15 mouse cellular contexts compared by ENCODE assay signal in the genomic region with DNA sequence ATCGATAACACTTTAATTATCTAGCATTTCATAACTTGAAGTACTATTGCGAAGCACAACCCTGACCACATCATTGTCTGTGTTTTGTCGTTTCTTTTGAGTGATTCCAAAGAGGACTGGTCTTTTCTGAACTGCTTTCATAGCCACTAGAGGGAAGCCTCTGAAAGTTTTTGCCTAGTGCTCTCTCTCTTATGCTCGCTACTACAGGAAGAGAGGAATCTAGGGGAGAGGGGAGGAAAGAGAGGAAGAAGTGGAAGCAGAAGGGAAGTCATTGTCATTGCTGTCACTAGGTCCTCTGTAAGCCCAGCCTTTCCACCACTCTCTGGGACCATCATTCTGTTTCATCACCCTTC.
A peak's percentile ranks its signal among the peaks of the same experiment; 100 is the strongest.
DNase-seq lines count a peak whose midpoint lies in the region; ATAC-seq and TF ChIP-seq lines count a peak whose summit lies in the region.
"Had no signal": no experiment of that assay in that cellular context is flagged by ENCODE, and none has a peak within 500 bp of the region (broad histone marks: within the 10 kb centered on the region; RNA-seq: fewer than 3 reads in every experiment).

No protein-coding gene starts in this region.

- no peak overlapping the region for H3K4me2 ChIP-seq in forebrain, embryonic 16.5 days (ENCODE audit: low read length)
- H3K4me2 ChIP-seq in kidney, postnatal 0 days (ENCODE audit: low read length) = no peak overlapping the region
- H3K4me2 ChIP-seq: heart, embryonic 15.5 days; hindbrain, embryonic 12.5 days; limb, embryonic 15.5 days; neural tube, embryonic 13.5 days had no signal

- peak; percentile 63 for TF ChIP-seq CTCF in kidney, postnatal 0 days (IDR thresholded peaks at IDR 0.05; ENCODE audit: low read depth)

- H3K9ac ChIP-seq in forebrain, embryonic 16.5 days (replicated peaks; ENCODE audit: low read depth, low read length) = no peak overlapping the region
- no peak overlapping the region for H3K9ac ChIP-seq in kidney, postnatal 0 days (ENCODE audit: low read depth, low read length)
- H3K9ac ChIP-seq: heart, embryonic 15.5 days; hindbrain, embryonic 12.5 days; limb, embryonic 15.5 days; neural tube, embryonic 13.5 days had no signal

- no peak for DNase-seq in forebrain, embryonic 10.5 days (ENCODE audit: extremely low spot score, low spot score)
- DNase-seq in kidney, postnatal 0 days (ENCODE audit: low spot score) = peak; percentile 86
- DNase-seq in kidney, adult 8-10 months = no peak
- peak; percentile 7 for DNase-seq in NIH3T3 (ENCODE audit: low read depth)
- DNase-seq in lung, postnatal 10 days = peak; percentile 9
- DNase-seq in cerebellum, postnatal 36 days = no peak
- no peak for DNase-seq in adrenal gland, adult 2 months
- DNase-seq: adrenal gland, postnatal 14 days; cerebellum, postnatal 14 days had no signal

- peaks cover 5% of the 10 kb centered on the region for H3K9me3 ChIP-seq in forebrain, embryonic 16.5 days (ENCODE audit: control insufficient read depth, low read length)
- no peaks in the 10 kb centered on the region for H3K9me3 ChIP-seq in forebrain, embryonic 10.5 days
- H3K9me3 ChIP-seq in kidney, postnatal 0 days (replicated peaks; ENCODE audit: low read length) = no peaks in the 10 kb centered on the region
- H3K9me3 ChIP-seq: limb, embryonic 15.5 days; neural tube, embryonic 13.5 days had no signal

- no peak overlapping the region for H3K27ac ChIP-seq in forebrain, embryonic 16.5 days (ENCODE audit: low read length)
- H3K27ac ChIP-seq in forebrain, embryonic 10.5 days = no peak overlapping the region
- no peak overlapping the region for H3K27ac ChIP-seq in kidney, postnatal 0 days
- H3K27ac ChIP-seq: heart, embryonic 15.5 days; hindbrain, embryonic 12.5 days; limb, embryonic 15.5 days; macrophage; neural tube, embryonic 13.5 days had no signal

- 63% methylated on average over 4 of the region's 4 CpGs for WGBS in forebrain, embryonic 16.5 days
- 71% methylated on average over 4 of the region's 4 CpGs for WGBS in forebrain, embryonic 10.5 days
- WGBS in kidney, postnatal 0 days = 35% methylated on average over 4 of the region's 4 CpGs

- H3K27me3 ChIP-seq in forebrain, embryonic 16.5 days (replicated peaks; ENCODE audit: control insufficient read depth, insufficient read depth, low read length) = no peaks in the 10 kb centered on the region
- no peaks in the 10 kb centered on the region for H3K27me3 ChIP-seq in forebrain, embryonic 10.5 days (ENCODE audit: poor library complexity, severe bottlenecking)
- no peaks in the 10 kb centered on the region for H3K27me3 ChIP-seq in kidney, postnatal 0 days (ENCODE audit: insufficient read depth, low read length)
- H3K27me3 ChIP-seq: heart, embryonic 15.5 days; hindbrain, embryonic 12.5 days; limb, embryonic 15.5 days; neural tube, embryonic 13.5 days had no signal

- H3K4me3 ChIP-seq in forebrain, embryonic 16.5 days (replicated peaks; ENCODE audit: low read length) = no peak overlapping the region
- H3K4me3 ChIP-seq in forebrain, embryonic 10.5 days = no peak overlapping the region
- H3K4me3 ChIP-seq in kidney, postnatal 0 days (replicated peaks; ENCODE audit: low read depth, low read length) = no peak overlapping the region
- H3K4me3 ChIP-seq: heart, embryonic 15.5 days; hindbrain, embryonic 12.5 days; limb, embryonic 15.5 days; neural tube, embryonic 13.5 days had no signal

- 0 out of 2 replicates have a peak, but pooled peaks have one; percentile 38 for ATAC-seq in forebrain, embryonic 16.5 days
- peak; percentile 52; the same call in 1 of the 2 replicates for ATAC-seq in kidney, postnatal 0 days (replicated peaks; ENCODE audit: low FRiP score, low read depth)

- no peaks in the 10 kb centered on the region for H3K4me1 ChIP-seq in forebrain, embryonic 16.5 days (replicated peaks; ENCODE audit: control insufficient read depth, insufficient read depth, low read length)
- no peaks in the 10 kb centered on the region for H3K4me1 ChIP-seq in forebrain, embryonic 10.5 days
- H3K4me1 ChIP-seq in kidney, postnatal 0 days (replicated peaks; ENCODE audit: insufficient read depth, low read length) = no peaks in the 10 kb centered on the region
- H3K4me1 ChIP-seq: heart, embryonic 15.5 days; hindbrain, embryonic 12.5 days; limb, embryonic 15.5 days had no signal

- H3K36me3 ChIP-seq in forebrain, embryonic 16.5 days (ENCODE audit: control insufficient read depth, insufficient read depth) = no peaks in the 10 kb centered on the region
- no peaks in the 10 kb centered on the region for H3K36me3 ChIP-seq in forebrain, embryonic 10.5 days (replicated peaks)
- H3K36me3 ChIP-seq in kidney, postnatal 0 days (ENCODE audit: insufficient read depth, low read length) = no peaks in the 10 kb centered on the region
- H3K36me3 ChIP-seq: heart, embryonic 15.5 days; hindbrain, embryonic 12.5 days; limb, embryonic 15.5 days; neural tube, embryonic 13.5 days had no signal

Comparison
In these comparisons a context has a peak if more than half of its experiments do, and no peak if none do; other contexts are left out.
1. DNase-seq: peak in kidney, postnatal 0 days (single experiment), NIH3T3 (single experiment) and lung, postnatal 10 days (single experiment); none in forebrain, embryonic 10.5 days (single experiment), kidney, adult 8-10 months (0 of 2), cerebellum, postnatal 36 days (0 of 2) and adrenal gland, adult 2 months (single experiment).